Mouse (Mus musculus): ENCODE measurements around the gene Ppp1ca. TPM values are rescaled to one million over a fixed set of nuclear protein-coding genes. Genes with fewer than 3 reads are reported as not detected.

Gene Ppp1ca
- polyA plus RNA-seq, 1 experiment from 2014 or later, result 780 TPM

GRCm38 (mm10) chr19:4197180-4197579 is 5.3 kb downstream of the Ppp1ca start:
- Histone ChIP-seq H3K4me2 (replicated peaks; ENCODE audit: low read depth, low read length) (no peak overlapping the region), H3K27me3 (ENCODE audit: control insufficient read depth, insufficient read depth, low read length) (no peaks in the 10 kb centered on the region), H3K9ac (replicated peaks; ENCODE audit: low read depth, low read length) (no peak overlapping the region), H3K4me3 (ENCODE audit: low read depth, low read length) (no peak overlapping the region), H3K27ac (ENCODE audit: low read length) (no peak overlapping the region), H3K4me1 (ENCODE audit: control insufficient read depth, insufficient read depth, low read length) (peaks cover 34% of the 10 kb centered on the region), H3K36me3 (ENCODE audit: control insufficient read depth, insufficient read depth, low read length) (peaks cover 65% of the 10 kb centered on the region), H3K9me3 (ENCODE audit: control insufficient read depth, low read depth, low read length) (no peaks in the 10 kb centered on the region)
- no peak for ATAC-seq (ENCODE audit: insufficient number of reproducible peaks, insufficient read depth, low FRiP score, low read depth)
- WGBS, result 73% methylated on average over 3 of the region's 3 CpGs

DNA sequence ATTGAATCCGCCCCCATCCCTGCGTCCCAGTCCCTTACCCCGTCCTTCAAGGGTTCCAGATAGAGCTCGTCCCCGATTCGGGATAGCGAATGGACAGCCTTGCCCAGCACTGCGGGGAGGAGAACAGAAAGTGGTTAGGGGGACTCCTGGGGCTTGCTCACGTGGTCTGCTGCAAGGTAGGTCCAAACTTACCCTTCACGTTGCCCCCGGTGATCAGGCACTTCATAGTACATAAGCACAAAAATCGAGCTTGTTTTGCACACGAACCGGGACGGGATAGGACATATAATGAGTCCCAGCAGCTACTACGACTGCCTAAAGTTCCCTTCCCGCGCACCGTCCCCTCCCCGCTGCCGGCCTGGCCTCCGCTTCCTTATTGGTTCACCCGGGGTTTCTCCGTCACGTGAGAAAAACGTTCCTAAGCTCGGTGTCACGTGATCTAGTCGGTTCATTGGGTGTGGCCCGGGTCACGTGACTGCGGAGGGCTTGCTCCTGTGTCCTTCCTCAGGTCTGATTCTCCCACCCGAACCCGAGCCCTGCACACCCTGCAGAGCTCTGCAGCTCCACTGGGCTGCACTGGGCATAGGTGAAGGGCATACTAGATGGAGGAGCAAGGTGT is 9.5 kb downstream of the Ppp1ca start, which contains the start of gene Rad9a:
Rad9a (minus strand) TSS at position 372 of the 619 bp plus-strand sequence.
- Histone ChIP-seq H3K27ac (ENCODE audit: low read length) (peak within 1 kb of the TSS; percentile 69), H3K4me3 (ENCODE audit: low read depth, low read length) (peak within 1 kb of the TSS; percentile 75), H3K36me3 (ENCODE audit: control insufficient read depth, insufficient read depth, low read length) (peaks cover 31% of the 10 kb centered on the region), H3K9me3 (ENCODE audit: control insufficient read depth, low read depth, low read length) (no peaks in the 10 kb centered on the region), H3K9ac (replicated peaks; ENCODE audit: low read depth, low read length) (peak within 1 kb of the TSS; percentile 69), H3K4me1 (ENCODE audit: control insufficient read depth, insufficient read depth, low read length) (peaks cover 19% of the 10 kb centered on the region; the same call in 1 of the 2 replicates), H3K4me2 (replicated peaks; ENCODE audit: low read depth, low read length) (peak within 1 kb of the TSS; percentile 75), H3K27me3 (ENCODE audit: control insufficient read depth, insufficient read depth, low read length) (no peaks in the 10 kb centered on the region)
- ATAC-seq (ENCODE audit: insufficient number of reproducible peaks, insufficient read depth, low FRiP score, low read depth), result peak; percentile 86
- under 1% methylated on average over 34 of the region's 34 CpGs for WGBS

DNA sequence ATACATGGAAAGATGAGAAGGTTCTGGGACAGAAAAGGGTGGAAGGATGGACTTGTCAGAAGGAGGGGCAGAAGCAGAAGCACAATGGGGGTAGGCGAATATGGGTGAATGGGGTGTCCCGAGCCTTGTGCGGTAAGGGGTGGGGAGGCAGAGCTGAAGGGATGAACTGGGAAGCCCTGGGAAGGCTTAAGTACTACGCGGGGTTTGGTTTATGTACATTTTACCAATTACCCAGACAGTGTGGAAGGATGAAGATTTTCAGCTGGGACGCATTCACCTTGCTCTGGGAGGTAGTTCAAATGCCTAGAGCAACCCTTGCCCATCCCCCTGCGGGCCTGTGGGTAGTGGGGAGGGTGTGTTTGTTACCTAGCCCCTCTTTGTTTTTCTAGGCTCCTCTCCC is 10.3 kb downstream of the Ppp1ca start:
- Histone ChIP-seq H3K9ac (replicated peaks; ENCODE audit: low read depth, low read length) (peak overlapping the region; percentile 69; the same call in 1 of the 2 replicates), H3K4me3 (ENCODE audit: low read depth, low read length) (peak overlapping the region; percentile 75), H3K27ac (ENCODE audit: low read length) (no peak overlapping the region), H3K36me3 (ENCODE audit: control insufficient read depth, insufficient read depth, low read length) (peaks cover 24% of the 10 kb centered on the region), H3K4me1 (ENCODE audit: control insufficient read depth, insufficient read depth, low read length) (peaks cover 14% of the 10 kb centered on the region; the same call in 1 of the 2 replicates), H3K4me2 (replicated peaks; ENCODE audit: low read depth, low read length) (peak overlapping the region; percentile 75), H3K9me3 (ENCODE audit: control insufficient read depth, low read depth, low read length) (no peaks in the 10 kb centered on the region), H3K27me3 (ENCODE audit: control insufficient read depth, insufficient read depth, low read length) (no peaks in the 10 kb centered on the region)
- no peak for ATAC-seq (ENCODE audit: insufficient number of reproducible peaks, insufficient read depth, low FRiP score, low read depth)
- 23% methylated on average over 7 of the region's 7 CpGs for WGBS

- H3K9ac ChIP-seq (replicated peaks; ENCODE audit: low read depth, low read length), result no peak overlapping the region
- peaks cover 20% of the 10 kb centered on the region for H3K36me3 ChIP-seq (ENCODE audit: control insufficient read depth, insufficient read depth, low read length)
- ATAC-seq (ENCODE audit: insufficient number of reproducible peaks, insufficient read depth, low FRiP score, low read depth), result no peak
- H3K4me3 ChIP-seq (ENCODE audit: low read depth, low read length), result no peak overlapping the region
- WGBS, result 61% methylated on average over 3 of the region's 3 CpGs
- H3K9me3 ChIP-seq (ENCODE audit: control insufficient read depth, low read depth, low read length), result no peaks in the 10 kb centered on the region
- H3K4me2 ChIP-seq (replicated peaks; ENCODE audit: low read depth, low read length), result no peak overlapping the region
- H3K4me1 ChIP-seq (ENCODE audit: control insufficient read depth, insufficient read depth, low read length), result peaks cover 14% of the 10 kb centered on the region; the same call in 1 of the 2 replicates
- no peaks in the 10 kb centered on the region for H3K27me3 ChIP-seq (ENCODE audit: control insufficient read depth, insufficient read depth, low read length)
- H3K27ac ChIP-seq (ENCODE audit: low read length), result no peak overlapping the region
These were observed 11.3 kb downstream of the Ppp1ca start for GRCm38 (mm10) chr19:4203148-4203547.

DNA sequence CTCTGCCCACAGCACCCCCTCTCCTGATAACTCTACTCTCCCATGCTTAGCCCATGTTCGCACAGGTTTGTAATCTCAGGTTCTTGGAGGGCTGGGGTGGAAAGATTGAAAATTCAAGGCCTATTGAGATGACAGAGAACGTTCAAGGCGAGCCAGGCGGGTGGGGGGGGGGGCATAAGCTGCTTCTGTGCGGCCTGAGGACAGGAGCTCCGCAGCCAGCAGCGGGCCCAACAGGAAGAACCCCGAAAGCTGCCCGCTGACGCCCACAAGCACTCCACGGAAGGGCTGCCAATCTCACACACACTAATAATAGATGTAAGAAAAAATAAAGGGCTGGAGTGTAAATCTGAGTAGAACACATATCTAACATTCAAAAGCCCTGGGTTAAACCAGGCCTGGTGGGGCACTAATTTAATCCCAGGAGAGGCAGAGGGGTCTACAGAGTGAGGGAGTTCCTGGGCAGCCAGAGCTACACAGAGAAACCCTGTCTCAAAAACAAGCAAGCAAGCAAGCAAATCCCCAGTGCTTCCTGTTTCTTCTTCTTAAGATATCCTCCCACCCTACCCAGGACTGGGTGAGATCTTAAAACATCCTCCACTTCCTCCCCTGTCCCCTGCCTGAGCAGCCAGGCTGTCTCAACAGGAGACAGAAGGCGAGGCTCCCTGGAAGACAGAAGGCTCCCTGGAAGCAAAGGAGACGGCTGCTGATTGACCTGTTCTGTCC is 11.9 kb downstream of the Ppp1ca start:
- no peak for ATAC-seq (ENCODE audit: insufficient number of reproducible peaks, insufficient read depth, low FRiP score, low read depth)
- no peaks in the 10 kb centered on the region for H3K27me3 ChIP-seq (ENCODE audit: control insufficient read depth, insufficient read depth, low read length)
- H3K4me2 ChIP-seq (replicated peaks; ENCODE audit: low read depth, low read length), result no peak overlapping the region
- no peak overlapping the region for H3K9ac ChIP-seq (replicated peaks; ENCODE audit: low read depth, low read length)
- no peak overlapping the region for H3K27ac ChIP-seq (ENCODE audit: low read length)
- no peaks in the 10 kb centered on the region for H3K9me3 ChIP-seq (ENCODE audit: control insufficient read depth, low read depth, low read length)
- no peak overlapping the region for H3K4me3 ChIP-seq (ENCODE audit: low read depth, low read length)
- 64% methylated on average over 13 of the region's 13 CpGs for WGBS
- H3K4me1 ChIP-seq (ENCODE audit: control insufficient read depth, insufficient read depth, low read length), result peaks cover 14% of the 10 kb centered on the region; the same call in 1 of the 2 replicates
- peaks cover 14% of the 10 kb centered on the region for H3K36me3 ChIP-seq (ENCODE audit: control insufficient read depth, insufficient read depth, low read length)

- no peaks in the 10 kb centered on the region for H3K9me3 ChIP-seq (ENCODE audit: control insufficient read depth, low read depth, low read length)
- H3K27ac ChIP-seq (ENCODE audit: low read length), result no peak overlapping the region
- H3K4me3 ChIP-seq (ENCODE audit: low read depth, low read length), result no peak overlapping the region
- no peaks in the 10 kb centered on the region for H3K27me3 ChIP-seq (ENCODE audit: control insufficient read depth, insufficient read depth, low read length)
- H3K4me2 ChIP-seq (replicated peaks; ENCODE audit: low read depth, low read length), result no peak overlapping the region
- peaks cover 14% of the 10 kb centered on the region; the same call in 1 of the 2 replicates for H3K4me1 ChIP-seq (ENCODE audit: control insufficient read depth, insufficient read depth, low read length)
- 55% methylated on average over 4 of the region's 4 CpGs for WGBS
- ATAC-seq (ENCODE audit: insufficient number of reproducible peaks, insufficient read depth, low FRiP score, low read depth), result no peak
- no peak overlapping the region for H3K9ac ChIP-seq (replicated peaks; ENCODE audit: low read depth, low read length)
- H3K36me3 ChIP-seq (ENCODE audit: control insufficient read depth, insufficient read depth, low read length), result peaks cover 5% of the 10 kb centered on the region; the same call in 1 of the 2 replicates
These were observed 13.0 kb downstream of the Ppp1ca start for GRCm38 (mm10) chr19:4204889-4205288.

DNA sequence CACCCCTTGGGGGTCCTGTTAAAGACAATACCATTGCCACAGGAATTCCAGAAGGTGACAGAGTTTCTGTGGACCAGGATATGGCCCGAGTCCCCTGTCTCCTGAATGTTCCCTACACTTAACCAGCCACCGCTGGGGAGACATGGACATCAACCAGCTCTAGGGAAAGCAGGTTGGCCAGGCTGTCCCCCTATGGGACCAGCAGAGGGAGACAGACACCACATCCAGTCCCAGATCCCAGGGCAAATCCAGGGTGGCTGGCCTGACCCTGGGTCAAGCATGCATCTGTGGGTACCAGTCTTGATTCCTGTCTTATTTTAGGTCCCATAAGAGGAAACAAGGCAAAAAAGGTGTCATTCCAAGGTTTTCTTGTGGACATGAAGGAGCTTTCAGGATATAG is 15.1 kb downstream of the Ppp1ca start:
- H3K27me3 ChIP-seq (ENCODE audit: control insufficient read depth, insufficient read depth, low read length), result no peaks in the 10 kb centered on the region
- H3K9ac ChIP-seq (replicated peaks; ENCODE audit: low read depth, low read length), result no peak overlapping the region
- H3K27ac ChIP-seq (ENCODE audit: low read length), result no peak overlapping the region
- H3K9me3 ChIP-seq (ENCODE audit: control insufficient read depth, low read depth, low read length), result no peaks in the 10 kb centered on the region
- H3K4me3 ChIP-seq (ENCODE audit: low read depth, low read length), result no peak overlapping the region
- H3K4me2 ChIP-seq (replicated peaks; ENCODE audit: low read depth, low read length), result no peak overlapping the region
- peaks cover 5% of the 10 kb centered on the region; the same call in 1 of the 2 replicates for H3K4me1 ChIP-seq (ENCODE audit: control insufficient read depth, insufficient read depth, low read length)
- no peaks in the 10 kb centered on the region for H3K36me3 ChIP-seq (ENCODE audit: control insufficient read depth, insufficient read depth, low read length)
- ATAC-seq (ENCODE audit: insufficient number of reproducible peaks, insufficient read depth, low FRiP score, low read depth), result peak; percentile 80; the same call in 1 of the 2 replicates
- WGBS, result 2% methylated on average over 2 of the region's 2 CpGs

DNA sequence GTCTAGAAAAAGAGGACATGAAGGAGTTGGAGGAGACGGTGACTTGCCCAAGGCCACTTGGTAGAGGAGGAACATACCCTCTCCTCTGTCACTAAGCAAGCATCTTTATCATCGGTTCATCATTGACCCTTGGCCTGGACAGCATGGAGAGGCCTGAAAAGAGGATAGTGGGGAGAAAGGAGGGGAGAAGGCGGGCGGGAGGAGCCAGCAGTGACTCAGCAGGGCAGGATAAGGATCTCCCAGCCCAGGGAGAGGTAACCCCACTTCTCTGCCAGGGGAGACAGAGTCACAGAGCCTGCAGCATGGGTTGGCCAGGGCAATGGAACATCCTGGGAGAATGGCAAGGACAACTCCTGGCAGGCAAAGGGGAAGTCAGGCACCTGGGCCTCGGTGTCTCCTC is 16.7 kb downstream of the Ppp1ca start:
- 78% methylated on average over 5 of the region's 5 CpGs for WGBS

More for the DNA sequence above, 16.7 kb downstream of the Ppp1ca start:
- Histone ChIP-seq H3K4me2 (replicated peaks; ENCODE audit: low read depth, low read length) (no peak overlapping the region), H3K9ac (replicated peaks; ENCODE audit: low read depth, low read length) (no peak overlapping the region), H3K27ac (ENCODE audit: low read length) (no peak overlapping the region), H3K4me1 (ENCODE audit: control insufficient read depth, insufficient read depth, low read length) (peaks cover 15% of the 10 kb centered on the region), H3K9me3 (ENCODE audit: control insufficient read depth, low read depth, low read length) (no peaks in the 10 kb centered on the region), H3K27me3 (ENCODE audit: control insufficient read depth, insufficient read depth, low read length) (no peaks in the 10 kb centered on the region), H3K36me3 (ENCODE audit: control insufficient read depth, insufficient read depth, low read length) (no peaks in the 10 kb centered on the region), H3K4me3 (ENCODE audit: low read depth, low read length) (no peak overlapping the region)
- no peak for ATAC-seq (ENCODE audit: insufficient number of reproducible peaks, insufficient read depth, low FRiP score, low read depth)

Data from stomach, embryonic 14.5 days (tissue).